11 mouse cellular contexts compared by ENCODE assay signal in the genomic region with DNA sequence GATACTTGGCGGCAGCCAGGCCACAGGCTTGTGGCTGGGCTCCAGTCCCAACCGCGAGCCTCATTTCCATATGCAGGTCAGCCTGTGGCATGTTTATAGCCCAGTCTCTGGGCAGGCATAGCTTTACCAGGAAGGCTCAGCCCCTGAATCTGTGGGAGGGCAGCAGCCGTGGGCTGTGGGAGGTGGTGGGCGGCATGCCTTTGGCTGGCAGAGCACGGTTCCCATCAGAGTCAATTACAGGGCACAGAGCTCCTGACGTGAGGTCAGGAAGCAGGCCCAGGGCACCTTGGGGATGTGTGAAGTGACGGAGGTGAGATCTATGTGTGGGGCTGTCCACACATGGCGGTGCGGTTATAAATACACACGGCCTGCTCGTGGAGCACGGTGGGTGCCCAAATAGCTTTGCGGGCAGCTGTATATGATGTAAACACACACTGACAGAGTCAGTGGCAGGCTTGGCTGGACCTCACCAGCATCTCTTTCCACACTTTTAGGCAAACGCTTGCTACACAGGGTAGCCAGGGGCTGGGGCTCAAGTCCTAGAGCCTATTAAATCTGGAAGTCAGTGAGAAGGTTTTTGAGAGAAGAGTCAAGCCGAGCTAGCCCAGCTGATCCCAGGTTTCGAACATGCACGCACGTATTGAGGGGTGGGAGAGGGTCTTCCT.
DNase-seq lines count a peak whose midpoint lies in the region; ATAC-seq and TF ChIP-seq lines count a peak whose summit lies in the region.
"Had no signal": no experiment of that assay in that cellular context is flagged by ENCODE, and none has a peak within 500 bp of the region (broad histone marks: within the 10 kb centered on the region; RNA-seq: fewer than 3 reads in every experiment).

No protein-coding gene starts in this region.

- DNase-seq in heart, adult 18-20 months = no peak
- DNase-seq in kidney, postnatal 4 days = peak; percentile 28 to 53
- no peak for DNase-seq in kidney, adult 11 months
- peak; percentile 28 for DNase-seq in NIH3T3 (ENCODE audit: low read depth)
- peak; percentile 14 for DNase-seq in limb, embryonic 14.5 days (ENCODE audit: low spot score)
- DNase-seq in spleen, postnatal 4 days (ENCODE audit: low spot score in 2 of 2) = no peak
- DNase-seq in testis, postnatal 14 days (ENCODE audit: low spot score) = no peak
- DNase-seq: thymus, adult 2 months had no signal

- no peaks in the 10 kb centered on the region for H3K9me3 ChIP-seq in heart, embryonic 11.5 days (replicated peaks; ENCODE audit: control insufficient read depth, low read length)
- no peaks in the 10 kb centered on the region for H3K9me3 ChIP-seq in limb, embryonic 14.5 days (ENCODE audit: control insufficient read depth, low read length)

- no peak overlapping the region for H3K27ac ChIP-seq in heart, embryonic 11.5 days (ENCODE audit: low read depth, low read length)
- no peak overlapping the region for H3K27ac ChIP-seq in limb, embryonic 14.5 days (replicated peaks; ENCODE audit: low read depth, low read length)

- no peak for TF ChIP-seq POLR2A in limb, embryonic 14.5 days (IDR thresholded peaks at IDR 0.05; ENCODE audit: borderline replicate concordance, extremely low read depth, insufficient read depth, insufficient read length)

- no peak overlapping the region for H3K4me3 ChIP-seq in heart, embryonic 11.5 days (ENCODE audit: low read depth, low read length)
- H3K4me3 ChIP-seq in limb, embryonic 14.5 days (replicated peaks; ENCODE audit: low read length) = no peak overlapping the region

- 45% methylated on average over 19 of the region's 19 CpGs for WGBS in heart, embryonic 11.5 days (ENCODE audit: insufficient replicate concordance)
- WGBS in limb, embryonic 14.5 days = 37% methylated on average over 19 of the region's 19 CpGs

- no peaks in the 10 kb centered on the region for H3K36me3 ChIP-seq in heart, embryonic 11.5 days (ENCODE audit: control insufficient read depth, insufficient read depth, low read length)
- H3K36me3 ChIP-seq in limb, embryonic 14.5 days (ENCODE audit: control insufficient read depth, insufficient read depth, low read length) = no peaks in the 10 kb centered on the region

- peak overlapping the region; percentile 49; the same call in 1 of the 2 replicates for H3K9ac ChIP-seq in heart, embryonic 11.5 days (ENCODE audit: low read depth, low read length)
- H3K9ac ChIP-seq in limb, embryonic 14.5 days (ENCODE audit: low read depth, low read length, severe bottlenecking) = no peak overlapping the region

- no peak; the same call in 1 of the 2 replicates for ATAC-seq in heart, embryonic 11.5 days (replicated peaks; ENCODE audit: insufficient number of reproducible peaks, low FRiP score, low TSS enrichment)
- peak; percentile 39; the same call in 1 of the 2 replicates for ATAC-seq in limb, embryonic 14.5 days (ENCODE audit: low FRiP score, low read depth)
- ATAC-seq: activated CD4-positive, CD25-positive, alpha-beta regulatory T cell, adult 4 months; CD4-positive, CD25-positive, alpha-beta regulatory T cell, adult 4 months had no signal

- H3K4me1 ChIP-seq in heart, embryonic 11.5 days (ENCODE audit: control insufficient read depth, insufficient read depth, low read length) = peaks cover 7% of the 10 kb centered on the region
- H3K4me1 ChIP-seq in limb, embryonic 14.5 days (ENCODE audit: control insufficient read depth, insufficient read depth, low read length) = peaks cover 4% of the 10 kb centered on the region

- H3K4me2 ChIP-seq in heart, embryonic 11.5 days = peak overlapping the region; percentile 45
- peak overlapping the region; percentile 25; the same call in 1 of the 2 replicates for H3K4me2 ChIP-seq in limb, embryonic 14.5 days (replicated peaks; ENCODE audit: low read depth, low read length, severe bottlenecking)

- no peaks in the 10 kb centered on the region for H3K27me3 ChIP-seq in heart, embryonic 11.5 days (ENCODE audit: control insufficient read depth, insufficient read depth, low read length)
- H3K27me3 ChIP-seq in limb, embryonic 14.5 days (ENCODE audit: control insufficient read depth, insufficient read depth, low read length) = no peaks in the 10 kb centered on the region

Comparison
In these comparisons a context has a peak if more than half of its experiments do, and no peak if none do; other contexts are left out.
1. DNase-seq: peak in kidney, postnatal 4 days (2 of 2), NIH3T3 (single experiment) and limb, embryonic 14.5 days (single experiment); none in heart, adult 18-20 months (0 of 2), kidney, adult 11 months (single experiment), spleen, postnatal 4 days (0 of 2) and testis, postnatal 14 days (single experiment).